Mouse (Mus musculus) ovary, adult 2 months (tissue): ENCODE data around the gene Prrc2b. TPM values are rescaled to one million over a fixed set of nuclear protein-coding genes. Genes with fewer than 3 reads are reported as not detected.

ENCODE experiments used
- polyA plus RNA-seq: library from polyadenylated mRNA; depleted of rRNA; stranded (reverse); fragments of >200 nt; gene quantifications from 2 replicates; pipeline ENCODE4 v1.2.3, GENCODE M21; 2012; rRNA removed

The Prrc2b gene
- polyA plus RNA-seq = 90.9 and 101 TPM in 2 replicates

GRCm38 (mm10) chr2:32150924-32151659, at the start of gene Prrc2b:
Gene Prrc2b (plus strand): TSS chr2:32151082.

GRCm38 (mm10) chr2:32235886-32236759, 85.2 kb downstream of the Prrc2b start, which contains the start of gene Pomt1:
Gene Pomt1 (plus strand): TSS chr2:32236590.

GRCm38 (mm10) chr2:32259657-32260417, 109.0 kb downstream of the Prrc2b start, which contains the start of gene Uck1:
Gene Uck1 (minus strand): TSS chr2:32260159.

Other genes starting within 250 kb of the Prrc2b start
- 41.5 and 74.9 TPM in 2 replicates for gene Aif1l, start 200.9 kb upstream of the Prrc2b start, polyA plus RNA-seq
- gene Nup214, start 176.6 kb upstream of the Prrc2b start, polyA plus RNA-seq = 40.4 and 46.9 TPM in 2 replicates
- 20.4 and 35.3 TPM in 2 replicates for gene Fam78a, start 66.2 kb upstream of the Prrc2b start, polyA plus RNA-seq
- gene Plpp7, start 55.6 kb upstream of the Prrc2b start, polyA plus RNA-seq = 38.3 and 48.7 TPM in 2 replicates
- 74.2 and 83.8 TPM in 2 replicates for gene Pomt1, start 85.5 kb downstream of the Prrc2b start, polyA plus RNA-seq
- gene Uck1, start 109.1 kb downstream of the Prrc2b start, polyA plus RNA-seq = 225 and 238 TPM in 2 replicates
- gene Golga2, start 136.3 kb downstream of the Prrc2b start, polyA plus RNA-seq = 49.3 and 53.1 TPM in 2 replicates
- 134 and 165 TPM in 2 replicates for gene Swi5, start 137.0 kb downstream of the Prrc2b start, polyA plus RNA-seq
- 395 and 555 TPM in 2 replicates for gene Ciz1, start 201.2 kb downstream of the Prrc2b start, polyA plus RNA-seq
- 141 and 169 TPM in 2 replicates for gene Dnm1, start 202.3 kb downstream of the Prrc2b start, polyA plus RNA-seq
- gene 1110008P14Rik, start 230.9 kb downstream of the Prrc2b start, polyA plus RNA-seq = 335 and 395 TPM in 2 replicates
- gene Lcn2, start 237.2 kb downstream of the Prrc2b start, polyA plus RNA-seq = 201 and 263 TPM in 2 replicates
- 32.5 and 39.0 TPM in 2 replicates for gene Ptges2, start 244.8 kb downstream of the Prrc2b start, polyA plus RNA-seq